Mouse (Mus musculus): ENCODE data around the gene Pafah1b1. TPM values are rescaled to one million over a fixed set of nuclear protein-coding genes. Genes with fewer than 3 reads are reported as not detected.

Gene Pafah1b1
- total RNA-seq, 1 experiment from 2014 or later = 142 TPM

DNA sequence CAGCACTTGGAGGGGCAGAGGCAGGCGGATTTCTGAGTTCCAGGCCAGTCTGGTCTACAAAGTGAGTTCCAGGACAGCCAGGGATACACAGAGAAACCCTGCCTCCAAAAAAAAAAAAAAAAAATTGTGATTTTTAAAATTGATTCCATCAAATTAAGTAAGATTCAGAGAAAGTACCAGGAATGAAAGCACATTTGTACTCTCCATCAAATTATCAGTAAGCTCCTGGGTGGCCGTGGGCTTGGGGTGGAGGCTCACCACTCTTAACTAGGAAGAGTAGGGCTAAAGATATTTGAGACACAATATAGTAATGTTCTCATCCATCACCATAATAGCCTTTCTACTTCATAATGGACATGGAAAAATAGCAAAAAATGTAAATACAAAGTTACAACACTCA is 3.3 kb downstream of the Pafah1b1 start:
- DNase-seq = no peak

DNA sequence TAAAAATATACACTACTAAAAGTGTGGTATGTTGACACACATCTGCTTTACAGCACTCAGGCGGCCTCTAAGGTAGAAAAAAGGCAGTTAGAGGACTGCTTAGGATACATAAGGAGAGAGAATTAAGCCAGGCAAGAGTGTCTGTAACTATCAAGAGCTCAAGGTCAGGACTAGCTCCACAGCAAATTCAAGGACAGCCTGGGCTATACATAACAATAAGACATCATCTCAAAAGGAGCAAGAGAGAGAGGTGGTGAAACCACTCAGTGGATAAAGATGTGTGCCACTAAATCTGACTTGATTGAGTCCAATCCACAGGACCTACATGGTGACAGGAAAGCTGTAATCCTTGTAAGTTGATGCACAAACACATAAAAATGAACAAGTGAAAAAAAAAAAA is 3.8 kb downstream of the Pafah1b1 start:
- no peak for DNase-seq

DNA sequence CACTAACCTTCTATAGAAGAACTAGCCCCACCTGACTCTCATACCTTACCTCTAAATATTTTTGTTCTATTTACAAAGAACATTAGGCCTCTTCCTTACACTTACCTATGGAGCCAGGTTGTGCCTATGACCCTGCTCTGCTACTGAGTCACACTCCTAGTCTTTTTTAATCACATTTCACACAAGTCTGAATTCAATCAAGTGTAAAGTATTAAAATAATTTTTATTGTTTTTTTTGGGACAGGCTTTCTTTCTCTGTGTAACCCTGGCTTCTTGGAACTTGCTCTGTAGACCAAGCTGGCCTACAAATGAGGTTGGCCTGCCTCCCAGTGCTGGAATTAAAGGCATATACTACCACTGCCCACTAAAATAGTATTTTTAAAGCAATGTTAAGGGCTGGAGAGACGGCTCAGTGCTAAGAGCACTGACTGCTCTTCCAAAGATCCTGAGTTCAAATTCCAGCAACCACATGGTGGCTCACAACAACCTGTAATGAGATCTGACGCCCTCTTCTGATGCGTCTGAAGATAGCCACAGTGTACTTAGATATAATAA is 8.4 kb downstream of the Pafah1b1 start:
- DNase-seq = peak; percentile 37

DNA sequence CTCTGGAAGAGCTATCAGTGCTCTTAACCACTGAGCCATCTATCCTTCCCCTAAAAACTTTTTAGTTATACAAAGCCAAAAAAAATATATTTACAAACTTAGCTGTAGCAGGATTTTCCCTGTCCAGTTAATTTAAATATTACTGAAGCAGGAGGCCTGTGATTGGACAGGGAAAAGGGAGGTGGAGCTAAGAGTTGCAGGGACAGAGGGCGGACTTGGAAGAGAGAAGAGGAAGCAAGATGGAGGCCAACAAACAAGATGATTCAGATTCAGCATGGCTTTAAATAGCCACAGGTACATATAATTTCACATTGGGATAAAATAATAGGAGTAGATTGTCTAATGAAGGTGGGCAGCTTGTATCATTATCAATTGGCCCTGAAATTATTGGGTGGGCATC is 13.8 kb downstream of the Pafah1b1 start:
- DNase-seq = no peak

DNA sequence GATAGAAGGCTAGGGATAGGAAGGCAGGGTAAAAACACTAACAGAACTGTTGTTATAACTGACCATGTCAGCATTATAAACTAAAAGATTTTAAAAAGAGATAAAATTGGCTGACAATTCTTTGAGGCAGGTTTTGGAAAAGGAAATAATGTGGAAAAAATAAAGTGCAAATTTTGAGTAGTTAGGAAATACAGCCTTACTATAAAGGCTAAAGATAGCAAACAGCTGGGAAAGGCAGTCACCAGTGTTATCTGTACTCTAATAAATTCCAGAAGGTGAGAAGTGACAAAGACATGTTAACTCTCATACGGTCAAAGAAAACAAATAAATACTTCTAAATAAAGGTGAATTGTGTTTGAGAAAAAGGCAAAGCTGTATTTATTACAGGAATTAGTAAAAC is 15.7 kb downstream of the Pafah1b1 start:
- no peak for DNase-seq

DNA sequence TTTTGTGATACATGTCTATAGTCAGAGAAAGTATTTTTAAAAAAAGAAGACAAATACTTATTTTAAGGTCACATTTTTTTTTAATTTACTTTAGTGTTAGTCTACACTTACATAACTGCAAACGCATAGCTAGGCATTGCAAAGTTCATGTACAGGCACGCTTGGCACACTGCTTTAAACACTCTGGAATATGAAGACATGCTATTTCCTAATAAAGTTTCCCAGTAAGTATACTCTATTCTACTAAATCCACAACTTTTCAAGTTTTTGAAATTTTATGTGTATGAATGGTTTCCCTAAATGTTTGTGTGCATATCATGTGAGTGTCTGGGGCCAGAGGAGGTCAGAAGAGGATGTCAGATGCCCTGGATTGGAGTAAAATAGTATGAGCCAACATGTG is 20.4 kb downstream of the Pafah1b1 start:
- DNase-seq = no peak

DNA sequence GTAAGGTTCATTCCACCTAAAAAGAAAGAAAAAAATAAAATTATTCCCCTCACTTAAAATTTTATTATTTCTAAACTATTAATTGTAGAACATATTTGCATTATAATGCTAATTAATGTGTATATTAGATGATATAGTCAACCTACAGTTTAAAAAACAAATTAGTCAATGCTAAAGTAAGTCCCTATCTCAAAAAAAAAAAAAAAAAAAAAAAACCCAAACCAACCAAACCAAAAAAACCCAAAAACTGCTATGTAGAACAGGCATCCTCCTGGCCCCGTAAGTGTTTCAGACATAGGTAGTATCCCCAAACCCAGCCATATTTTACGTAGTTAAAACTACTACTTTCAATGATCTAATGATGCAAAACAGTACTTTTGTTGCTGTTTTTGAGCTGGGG is 25.0 kb downstream of the Pafah1b1 start:
- no peak for DNase-seq

DNA sequence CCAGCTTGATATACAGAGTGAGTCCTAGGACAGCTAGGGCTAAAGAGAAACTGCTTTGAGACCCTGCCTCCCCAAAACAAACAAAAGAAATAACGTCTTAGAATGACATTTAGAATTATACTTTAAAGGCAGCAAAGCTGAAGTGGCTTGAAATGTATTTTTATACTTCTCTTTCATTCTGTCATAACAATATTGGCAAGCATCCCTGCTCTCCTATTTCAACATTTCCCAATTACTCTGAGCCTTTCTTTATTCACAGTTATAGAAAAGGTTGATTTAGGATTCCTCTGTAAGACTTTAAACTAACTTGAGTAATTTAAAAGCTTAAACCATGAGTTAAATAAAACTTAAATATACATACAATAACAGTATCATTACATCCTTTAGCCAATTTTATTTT is 32.3 kb downstream of the Pafah1b1 start:
- no peak for DNase-seq

DNA sequence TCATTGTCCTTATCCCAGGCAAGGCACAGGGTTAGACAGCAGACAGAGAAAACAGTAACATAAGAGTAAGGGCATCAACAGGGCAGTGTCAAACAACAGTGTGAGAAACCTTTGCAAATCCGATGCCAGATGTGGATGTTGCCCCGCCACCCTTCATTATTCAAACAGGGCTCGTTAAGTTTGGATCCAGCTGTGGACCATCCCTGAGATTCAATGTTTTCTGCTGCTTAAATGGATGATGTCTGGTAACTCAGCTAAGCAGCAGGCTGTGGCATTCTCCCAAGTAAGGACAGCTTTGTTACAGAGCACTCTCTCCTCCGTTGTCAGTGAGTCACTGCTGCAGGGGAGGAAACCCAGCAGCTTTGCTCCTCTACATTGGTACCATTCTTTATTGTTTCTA is 49.3 kb downstream of the Pafah1b1 start:
- no peak for DNase-seq

DNA sequence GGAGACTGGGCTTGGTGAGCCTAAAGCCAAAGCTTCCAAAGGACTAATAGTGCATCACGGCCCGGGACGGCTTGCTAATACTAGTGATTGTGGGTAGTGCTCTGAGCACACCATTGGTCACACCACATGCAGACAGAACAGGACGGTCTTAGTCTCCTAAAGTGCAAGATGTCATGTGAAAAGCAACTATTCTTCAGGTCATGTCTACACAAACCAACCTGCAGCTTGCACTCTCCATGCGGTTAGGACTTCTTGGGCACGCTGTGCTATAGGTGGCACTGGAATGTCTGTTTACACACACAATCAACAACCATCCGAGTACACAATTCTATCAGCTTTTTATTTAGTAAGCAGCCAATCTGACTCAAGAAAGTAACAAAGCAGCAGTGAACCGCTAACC is 49.8 kb downstream of the Pafah1b1 start:
- DNase-seq = no peak

DNA sequence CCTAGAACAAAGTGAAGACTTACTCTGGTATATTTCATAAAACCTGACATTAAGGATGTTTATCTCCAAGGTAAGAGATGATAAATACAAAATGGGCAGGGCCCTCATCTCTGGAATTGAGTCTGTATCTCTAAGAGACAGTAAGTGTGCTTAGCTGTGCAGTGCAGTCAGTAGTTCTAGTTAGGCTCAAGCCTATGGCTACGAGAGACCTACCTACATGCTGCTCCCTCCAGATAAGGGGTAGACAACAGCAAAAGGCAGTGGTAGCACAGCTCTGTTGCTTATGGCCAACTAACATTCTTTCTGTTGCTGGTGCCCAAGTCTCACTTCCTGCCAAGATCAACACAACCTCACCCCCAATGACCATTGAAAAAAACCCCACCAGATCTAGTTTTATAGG is 50.9 kb downstream of the Pafah1b1 start:
- no peak for DNase-seq

DNA sequence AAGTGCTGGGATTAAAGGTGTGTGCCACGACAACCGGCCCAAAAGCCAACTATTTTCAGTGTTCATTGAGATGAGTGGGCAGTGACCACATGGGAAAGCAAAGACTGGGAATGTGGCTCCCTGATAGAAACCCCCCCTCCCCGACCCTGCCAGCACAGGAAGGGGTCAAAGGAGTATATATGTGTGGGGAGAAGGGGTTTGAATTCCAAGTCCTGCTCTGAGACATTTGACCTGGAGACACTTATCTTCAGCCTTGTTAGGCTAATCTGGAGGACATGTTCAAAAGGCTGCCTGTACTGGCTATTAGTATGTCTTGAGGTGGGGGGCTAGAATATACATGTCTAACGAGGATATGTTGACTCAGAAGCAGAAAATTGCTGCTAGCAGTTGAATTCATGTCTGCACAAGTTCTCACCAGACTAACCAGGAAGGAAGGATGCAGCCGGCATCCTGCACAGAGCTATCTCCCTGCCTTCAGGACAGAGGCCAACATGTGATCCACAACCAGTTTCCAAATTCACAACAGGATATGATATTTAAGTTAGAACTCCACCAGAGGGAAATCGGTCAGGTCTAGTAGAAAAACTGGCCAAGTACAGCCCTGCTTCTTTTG is 51.5 kb downstream of the Pafah1b1 start:
- DNase-seq = no peak

DNA sequence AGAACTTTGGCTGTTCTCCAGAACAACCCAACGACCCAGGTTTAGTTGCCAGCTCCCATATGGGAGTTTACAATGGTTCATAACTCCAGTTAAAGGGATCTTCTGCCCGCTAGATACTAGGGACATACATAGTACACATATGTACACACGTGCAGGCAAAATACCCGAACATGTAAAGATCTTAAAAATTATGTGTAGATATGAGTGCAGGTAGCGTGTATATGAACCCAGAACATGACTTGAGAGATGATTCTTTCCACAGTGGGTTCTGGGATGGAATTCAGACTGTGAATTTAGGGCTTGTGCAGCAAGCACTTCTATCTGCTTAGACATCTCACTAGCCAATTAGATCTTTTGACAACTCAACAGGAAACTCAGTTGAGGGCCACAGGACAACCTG is 52.6 kb downstream of the Pafah1b1 start:
- DNase-seq = no peak

DNA sequence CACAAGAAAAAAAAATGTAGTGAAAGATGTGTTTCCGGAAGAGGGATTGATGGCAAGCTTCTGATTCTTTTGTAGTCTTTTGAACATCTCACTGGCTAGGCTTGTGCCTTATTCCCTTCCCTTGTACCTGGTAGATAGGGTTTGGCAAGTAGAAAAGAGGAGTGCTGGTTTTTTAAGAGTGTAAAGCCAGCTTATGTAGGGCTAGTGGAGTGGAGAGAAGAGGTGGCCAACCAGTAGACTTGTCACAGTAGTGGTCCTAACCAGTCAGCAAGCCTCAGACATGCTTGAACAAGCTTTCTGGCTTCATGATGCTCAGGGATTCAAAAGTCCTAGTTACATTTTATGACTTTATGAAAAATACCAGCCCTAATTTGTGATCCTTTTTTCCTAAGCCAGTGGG is 53.5 kb downstream of the Pafah1b1 start:
- DNase-seq = no peak

DNA sequence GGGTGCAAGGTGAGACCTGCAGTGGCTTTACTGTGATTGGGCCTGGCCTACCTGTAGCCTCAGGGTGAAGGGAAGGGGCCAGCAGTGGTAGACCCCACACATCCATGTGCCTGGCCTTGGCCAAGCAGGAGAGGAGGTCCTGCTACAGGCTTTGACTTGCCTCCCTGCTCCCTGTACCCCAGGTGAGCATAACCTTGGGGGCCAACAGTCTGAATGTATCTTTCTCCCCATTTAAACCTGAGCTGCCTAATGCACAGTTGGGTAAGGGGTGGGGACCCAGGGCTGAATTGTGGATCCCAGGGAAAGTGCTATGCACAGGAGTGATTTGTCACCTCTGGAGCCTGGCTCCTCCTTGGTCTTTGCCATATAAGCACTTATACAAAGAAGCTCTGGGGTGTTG is 54.3 kb downstream of the Pafah1b1 start:
- no peak for DNase-seq

DNA sequence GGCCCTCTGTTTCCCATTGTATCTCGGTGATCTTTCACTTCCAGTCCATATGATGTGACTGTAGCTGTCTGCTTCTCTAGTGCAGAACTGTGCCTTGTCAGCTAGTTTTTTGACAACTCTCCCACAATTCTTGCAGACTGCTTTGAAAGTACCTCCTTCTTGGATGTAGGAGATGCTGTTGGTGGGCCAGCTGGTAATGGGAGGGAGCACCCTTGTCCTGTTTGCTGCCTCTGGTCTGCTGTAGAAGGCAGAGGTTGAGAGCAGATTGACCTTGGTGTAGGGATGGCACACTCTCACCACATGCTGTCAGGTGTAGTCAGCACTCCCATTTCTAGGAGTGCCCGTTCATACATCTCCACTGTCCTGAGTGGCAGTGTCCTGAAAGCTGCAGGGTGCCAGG is 55.5 kb downstream of the Pafah1b1 start:
- DNase-seq = no peak

DNA sequence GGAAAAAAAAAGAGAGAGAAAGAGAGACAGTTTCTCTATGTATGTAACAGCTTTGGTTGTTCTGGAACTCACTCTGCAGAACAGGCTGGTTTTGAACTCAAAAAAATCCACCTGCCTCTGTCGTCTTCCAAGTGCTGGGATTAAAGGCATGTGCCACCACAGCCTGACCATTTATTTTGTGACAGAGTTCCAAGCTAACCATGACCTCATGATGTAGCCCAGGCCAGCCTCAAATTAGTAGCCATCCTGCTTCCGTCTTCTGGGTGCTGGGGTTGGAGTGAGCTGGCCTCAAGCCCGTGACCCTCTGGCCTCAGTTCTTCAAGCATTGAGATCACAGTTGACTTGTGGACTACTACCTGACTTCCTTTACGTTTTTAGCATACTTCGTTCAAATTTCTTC is 56.0 kb downstream of the Pafah1b1 start:
- no peak for DNase-seq

DNA sequence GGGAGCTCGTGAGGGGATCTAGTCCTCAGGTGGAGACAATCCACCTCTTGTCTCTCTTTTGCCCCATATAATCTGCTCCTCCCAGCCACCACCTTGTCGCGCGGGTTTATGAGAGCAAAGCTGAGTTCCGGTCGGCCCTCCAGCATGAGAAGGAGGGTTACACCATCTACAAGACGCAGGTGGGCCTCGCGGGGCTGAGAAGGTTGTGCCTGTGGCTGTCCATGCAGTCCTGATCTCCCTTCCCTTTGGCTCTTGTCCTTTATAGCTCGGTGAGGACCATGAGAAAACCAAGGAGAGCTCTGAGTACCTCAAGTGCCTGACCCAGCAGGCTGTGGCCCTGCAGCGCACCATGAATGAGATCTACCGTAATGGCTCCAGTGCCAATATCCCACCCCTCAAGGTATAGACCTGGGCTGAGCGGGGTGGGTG is 56.9 kb downstream of the Pafah1b1 start:
- no peak for DNase-seq

DNA sequence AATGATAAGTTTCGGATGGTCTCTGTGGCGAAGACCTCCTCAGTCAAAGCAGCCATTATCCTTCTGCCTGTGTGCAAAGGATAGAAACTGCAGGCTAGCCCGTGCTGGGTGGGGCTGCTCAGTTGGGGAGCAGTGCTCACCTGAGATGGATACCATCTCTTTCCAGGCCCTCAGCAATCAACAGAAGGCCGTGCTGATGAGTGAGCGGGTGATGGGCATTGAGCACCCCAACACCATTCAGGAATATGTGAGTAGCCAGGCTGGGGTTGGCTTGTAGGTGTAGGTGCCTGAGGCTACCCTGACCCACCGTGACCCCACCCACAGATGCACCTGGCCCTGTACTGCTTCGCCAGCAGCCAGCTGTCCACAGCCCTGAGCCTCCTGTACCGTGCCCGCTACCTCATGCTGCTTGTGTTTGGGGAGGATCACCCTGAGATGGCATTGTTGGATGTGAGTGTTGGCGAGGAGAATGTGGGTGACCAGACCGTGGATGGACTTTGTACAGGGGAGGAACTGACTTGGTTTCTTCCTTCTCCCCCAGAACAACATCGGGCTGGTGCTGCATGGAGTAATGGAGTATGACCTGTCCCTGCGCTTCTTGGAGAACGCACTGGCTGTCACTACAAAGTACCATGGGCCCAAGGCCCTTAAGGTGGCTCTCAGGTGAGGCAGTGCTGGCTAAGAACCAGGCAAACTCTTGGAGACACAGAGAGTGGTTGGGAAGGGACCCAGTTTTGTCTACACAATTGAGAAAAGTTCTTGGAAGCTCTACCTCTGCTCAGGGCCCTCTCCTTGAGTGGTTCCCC is 57.5 kb downstream of the Pafah1b1 start:
- DNase-seq = no peak

DNA sequence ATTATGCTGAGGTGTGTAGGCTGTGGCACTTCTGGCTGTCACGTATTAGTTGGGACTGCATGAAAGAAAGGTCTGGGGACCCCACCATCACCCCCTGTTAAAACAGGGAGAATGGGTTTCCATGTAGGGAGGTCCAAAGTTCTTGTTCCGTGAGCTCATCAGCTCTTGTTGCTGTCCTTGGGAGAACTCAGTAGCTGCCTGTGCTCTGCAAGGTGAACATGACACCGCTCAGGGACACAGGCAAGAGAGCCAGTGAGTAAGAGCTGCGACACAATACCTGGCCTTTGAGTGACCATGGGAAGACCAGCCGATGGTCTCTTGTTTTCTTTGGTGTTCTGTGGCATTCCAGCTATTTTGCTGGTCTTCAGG is 58.2 kb downstream of the Pafah1b1 start:
- DNase-seq = peak; percentile 60

DNA sequence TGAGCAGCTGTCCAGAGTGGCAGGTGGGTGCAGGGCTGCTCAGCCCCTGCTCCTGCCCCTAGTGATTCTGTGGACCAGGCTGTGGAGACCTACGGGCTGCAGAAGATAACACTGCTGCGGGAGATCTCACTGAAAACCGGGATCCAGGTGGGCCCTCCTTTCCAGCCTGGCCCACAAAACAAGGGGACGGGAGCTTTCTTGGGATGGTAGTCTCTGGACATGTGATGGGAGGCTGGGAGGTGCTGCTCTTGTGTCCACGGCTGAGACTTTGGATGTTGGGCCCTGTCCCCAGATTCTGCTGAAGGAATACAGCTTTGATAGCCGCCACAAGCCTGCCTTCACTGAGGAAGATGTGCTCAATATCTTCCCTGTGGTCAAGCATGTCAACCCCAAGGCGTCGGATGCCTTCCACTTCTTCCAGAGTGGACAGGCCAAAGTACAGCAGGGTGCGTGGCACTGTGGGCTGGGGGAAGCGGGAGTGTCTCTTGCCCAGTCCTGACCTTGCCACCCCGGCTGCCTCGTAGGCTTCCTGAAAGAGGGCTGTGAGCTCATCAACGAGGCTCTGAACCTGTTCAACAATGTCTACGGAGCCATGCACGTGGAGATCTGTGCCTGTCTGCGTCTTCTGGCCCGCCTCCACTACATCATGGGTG is 58.7 kb downstream of the Pafah1b1 start:
- DNase-seq = no peak

DNA sequence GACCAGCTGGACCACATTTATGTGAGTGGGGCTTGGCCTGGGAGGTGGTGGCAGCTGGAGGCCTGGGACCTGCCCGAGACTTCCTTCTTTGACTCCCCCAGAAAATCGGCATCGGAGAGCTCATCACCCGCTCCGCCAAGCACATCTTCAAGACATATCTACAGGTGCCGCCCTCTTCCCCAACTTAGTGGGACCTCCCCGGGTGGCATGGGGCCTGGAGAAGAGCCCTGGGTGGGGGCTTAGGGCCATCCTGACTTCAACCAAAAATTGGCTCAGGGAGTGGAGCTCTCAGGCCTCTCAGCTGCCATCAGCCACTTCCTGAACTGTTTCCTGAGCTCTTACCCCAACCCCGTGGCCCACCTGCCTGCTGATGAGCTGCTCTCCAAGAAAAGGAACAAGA is 59.6 kb downstream of the Pafah1b1 start:
- no peak for DNase-seq

DNA sequence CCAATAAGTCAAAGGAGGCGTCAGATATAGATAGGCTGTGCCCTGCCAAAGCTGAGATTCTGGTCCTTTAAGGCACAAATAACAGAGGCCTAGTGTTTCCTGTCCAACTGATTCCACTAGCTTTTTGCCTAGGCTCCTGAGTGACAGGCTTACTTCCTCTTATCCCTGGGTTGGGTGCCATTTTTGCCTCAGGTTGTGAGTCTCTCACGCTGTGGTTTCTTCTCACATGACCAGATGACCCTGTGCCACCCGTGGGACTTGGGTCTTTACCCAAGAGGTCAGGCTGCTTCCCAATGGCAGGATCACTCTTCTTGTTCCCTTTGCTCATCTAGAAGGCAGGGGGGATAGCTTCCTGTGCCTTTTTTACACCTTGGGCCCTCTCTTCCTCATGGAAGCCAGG is 60.2 kb downstream of the Pafah1b1 start:
- no peak for DNase-seq

DNA sequence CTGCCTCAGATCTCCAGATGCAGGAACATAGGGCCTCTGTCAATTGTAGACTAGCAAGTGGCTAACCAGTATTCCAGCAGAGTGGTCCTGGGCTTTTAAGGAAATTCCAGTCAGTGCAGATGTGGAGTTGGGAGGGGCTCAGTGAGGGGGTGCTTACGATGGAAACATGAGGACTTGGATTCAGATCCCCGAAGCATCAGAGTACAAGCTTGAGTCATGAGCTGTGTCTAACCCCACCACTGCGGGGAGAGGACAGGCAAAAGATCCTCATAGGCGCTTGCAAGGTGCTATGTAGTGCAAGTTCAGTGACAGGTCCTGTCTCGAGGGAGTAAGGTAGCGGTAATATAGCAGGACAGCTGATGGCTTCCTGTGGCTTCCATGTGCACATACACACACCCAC is 62.2 kb downstream of the Pafah1b1 start:
- no peak for DNase-seq
